Mouse (Mus musculus): ENCODE measurements at regions not wholly inside any gene's neighbourhood (a gene's known extent, or its start where the extent isn't known, plus 50 kb on each side); places are given as distances from the start of the nearest gene placed in this dataset.

GRCm38 (mm10) chr19:32905901-32906431 lies 148.7 kb downstream of the Pten start:
- TF ChIP-seq CTCF (IDR thresholded peaks at IDR 0.05; ENCODE audit: borderline replicate concordance, insufficient read depth, low read depth, low read length) (no peak), POLR2A (IDR thresholded peaks at IDR 0.05; ENCODE audit: borderline replicate concordance, insufficient read depth, low read length) (no peak)
